Mouse (Mus musculus): ENCODE results near the gene Klhl9.
"Not testable (repeated sequence)": the region's sequence is repeated elsewhere in the genome, so short reads cannot be mapped to it uniquely, and the experiment has no call there.

The Klhl9 gene

GRCm38 (mm10) chr4:88721791-88722721 lies at the start of gene Klhl9, which contains the start of gene Gm26566:
Klhl9 (minus strand) TSS chr4:88722465.
Gm26566 (plus strand) TSS chr4:88721805.
- DNase-seq, result peak; percentile 94

GRCm38 (mm10) chr4:88763384-88764018 lies 41.2 kb upstream of the Klhl9 start:
- DNase-seq, result peak; percentile 68

- peak; percentile 13 for DNase-seq
Measured at GRCm38 (mm10) chr4:88762341-88762740, 40.1 kb upstream of the Klhl9 start.

- DNase-seq, result peak; percentile 48
Measured at GRCm38 (mm10) chr4:88761776-88762175, 39.5 kb upstream of the Klhl9 start.

- DNase-seq, result peak; percentile 81
Measured at GRCm38 (mm10) chr4:88760431-88760830, 38.2 kb upstream of the Klhl9 start.

- DNase-seq, result peak; percentile 35
Measured at GRCm38 (mm10) chr4:88759610-88760268, 37.5 kb upstream of the Klhl9 start, which contains the start of gene Gm13283. Gm13283 (plus strand) TSS chr4:88760119.

GRCm38 (mm10) chr4:88758751-88759150 lies 36.5 kb upstream of the Klhl9 start:
- not testable (repeated sequence) for DNase-seq

GRCm38 (mm10) chr4:88757628-88758031 lies 35.4 kb upstream of the Klhl9 start:
- peak; percentile 93 for DNase-seq

GRCm38 (mm10) chr4:88756581-88757513 lies 34.6 kb upstream of the Klhl9 start:
- DNase-seq, result peak; percentile 54

GRCm38 (mm10) chr4:88754818-88755340 lies 32.6 kb upstream of the Klhl9 start, which contains the start of gene Gm13271:
Gm13271 (plus strand) TSS chr4:88754868.
- DNase-seq, result peak; percentile 65

GRCm38 (mm10) chr4:88749926-88750325 lies 27.7 kb upstream of the Klhl9 start:
- no peak for DNase-seq

- no peak for DNase-seq
Measured at GRCm38 (mm10) chr4:88744207-88744606, 21.9 kb upstream of the Klhl9 start.

- no peak for DNase-seq
Measured at GRCm38 (mm10) chr4:88742771-88743371, 20.6 kb upstream of the Klhl9 start.

- DNase-seq, result no peak
Measured at GRCm38 (mm10) chr4:88741426-88741825, 19.2 kb upstream of the Klhl9 start.

- DNase-seq, result no peak
Measured at GRCm38 (mm10) chr4:88739036-88739435, 16.8 kb upstream of the Klhl9 start.

GRCm38 (mm10) chr4:88738480-88738879 lies 16.2 kb upstream of the Klhl9 start:
- DNase-seq, result peak; percentile 82

- DNase-seq, result peak; percentile 41
Measured at GRCm38 (mm10) chr4:88727324-88727723, 5.1 kb upstream of the Klhl9 start.

GRCm38 (mm10) chr4:88726727-88727126 lies 4.5 kb upstream of the Klhl9 start:
- no peak for DNase-seq

GRCm38 (mm10) chr4:88723497-88724090 lies 1.3 kb upstream of the Klhl9 start:
- peak; percentile 31 for DNase-seq

GRCm38 (mm10) chr4:88718715-88719114 lies 3.5 kb downstream of the Klhl9 start:
- no peak for DNase-seq

- no peak for DNase-seq
Measured at GRCm38 (mm10) chr4:88715059-88715458, 7.2 kb downstream of the Klhl9 start.
